Mouse (Mus musculus) CD8-positive naive resting alpha-beta T cell, adult 2 months (primary cell): ENCODE measurements at regions not wholly inside any gene's neighbourhood (a gene's known extent, or its start where the extent isn't known, plus 50 kb on each side); places are given as distances from the start of the nearest gene placed in this dataset.

Experiments used
- DNase-seq, 2 experiments: peaks; one replicate each; pipeline ENCODE4 v3.0.0; 2022; ENCODE audit warnings: low read depth in 2 of 2, low spot score in 2 of 2

DNA sequence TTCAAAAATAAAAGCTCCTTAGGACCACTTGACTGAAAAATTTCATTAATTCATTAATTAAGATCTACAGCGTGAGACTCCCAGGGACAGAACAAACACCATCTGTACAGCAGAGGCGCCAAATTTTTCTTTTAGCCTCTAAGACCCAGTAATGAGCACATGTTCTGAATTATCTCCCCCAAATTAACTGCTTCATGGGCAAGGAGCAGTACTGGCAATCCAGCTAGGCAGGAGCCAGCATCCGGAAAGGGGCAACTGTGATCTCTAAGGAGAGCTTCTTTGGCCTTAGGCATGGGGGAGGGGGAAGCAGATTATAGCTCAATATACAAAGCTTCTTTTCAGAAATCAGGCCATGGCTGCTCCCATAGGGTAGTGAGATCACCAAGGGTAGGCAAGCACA lies 278.2 kb upstream of the Castor2 start:
- DNase-seq, result no peak

DNA sequence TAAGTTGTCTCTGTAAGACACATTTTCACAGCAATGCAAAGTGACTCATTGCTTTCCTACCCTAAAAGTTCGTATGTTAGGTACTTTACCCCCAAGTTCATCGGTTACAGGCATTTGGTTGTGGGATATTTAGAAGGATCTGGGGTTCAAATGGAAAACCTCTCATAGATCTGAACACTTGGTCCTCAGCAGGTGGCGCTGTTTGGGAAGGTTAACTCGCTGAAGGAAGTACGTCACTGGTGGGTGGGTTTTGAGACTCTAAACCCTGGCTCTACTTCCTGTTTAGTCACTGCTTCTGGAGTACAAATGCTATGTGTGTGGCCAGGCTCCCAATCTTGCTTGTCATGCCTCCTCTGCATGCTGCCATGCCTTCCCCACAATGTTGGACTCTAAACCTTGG lies 284.0 kb upstream of the Castor2 start:
- DNase-seq, result no peak

DNA sequence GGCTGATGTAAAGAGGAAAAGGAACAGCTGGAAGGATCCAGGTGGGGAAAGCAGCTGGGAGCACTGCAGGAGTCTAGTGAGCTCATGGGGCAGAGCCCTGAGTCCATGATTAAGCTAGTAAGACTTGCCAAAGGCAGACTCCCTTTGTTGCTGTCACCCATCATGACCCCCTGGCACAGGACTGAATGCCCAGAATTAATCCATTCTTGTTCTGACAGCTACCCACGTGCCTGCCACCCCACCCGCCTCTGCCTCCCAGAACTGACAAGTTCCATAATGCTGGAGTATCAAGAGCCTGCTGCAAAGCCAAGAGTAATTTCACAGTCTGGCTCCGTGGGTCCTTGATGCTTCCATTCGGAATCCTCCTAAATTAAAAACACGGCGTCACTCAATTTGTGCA lies 285.1 kb upstream of the Castor2 start:
- no peak for DNase-seq

DNA sequence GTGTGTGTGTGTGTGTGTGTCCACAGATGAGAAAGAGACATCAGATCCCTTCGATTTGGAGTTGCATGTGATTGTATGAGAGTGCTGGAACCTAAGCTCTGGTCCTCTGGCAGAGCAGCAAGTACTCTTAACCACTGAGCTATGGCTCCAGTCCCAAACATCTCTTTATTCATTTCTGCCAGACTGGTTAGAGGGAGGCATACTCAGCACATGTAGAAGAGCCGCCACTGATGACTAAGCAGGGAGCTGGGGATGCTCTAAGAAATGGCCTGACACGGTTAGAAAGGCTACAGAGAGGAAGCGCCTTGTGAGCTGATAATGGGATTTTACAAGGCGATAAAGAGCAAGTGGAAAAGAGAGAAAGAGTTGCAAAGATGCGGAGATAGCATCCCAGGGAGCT lies 287.3 kb upstream of the Castor2 start:
- no peak for DNase-seq

DNA sequence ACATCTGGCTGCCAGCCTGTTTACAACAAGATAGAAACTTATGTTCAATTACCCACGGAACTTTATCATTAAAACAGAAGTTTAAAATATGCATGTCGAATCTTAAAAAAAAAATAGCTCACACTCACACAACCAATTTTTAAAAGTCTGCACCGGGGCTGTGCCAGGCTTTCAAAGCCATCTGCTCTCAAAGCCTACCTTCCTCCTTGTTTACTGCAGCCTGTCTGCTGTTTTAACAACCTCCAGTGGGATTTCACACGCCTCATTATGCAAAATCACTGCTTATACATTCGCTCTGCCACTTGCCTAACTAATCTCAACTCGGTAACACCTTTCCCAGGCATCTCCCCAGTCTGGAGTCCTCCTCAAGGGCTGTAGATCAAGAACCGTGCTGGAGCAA lies 292.6 kb upstream of the Castor2 start:
- DNase-seq, result no peak

DNA sequence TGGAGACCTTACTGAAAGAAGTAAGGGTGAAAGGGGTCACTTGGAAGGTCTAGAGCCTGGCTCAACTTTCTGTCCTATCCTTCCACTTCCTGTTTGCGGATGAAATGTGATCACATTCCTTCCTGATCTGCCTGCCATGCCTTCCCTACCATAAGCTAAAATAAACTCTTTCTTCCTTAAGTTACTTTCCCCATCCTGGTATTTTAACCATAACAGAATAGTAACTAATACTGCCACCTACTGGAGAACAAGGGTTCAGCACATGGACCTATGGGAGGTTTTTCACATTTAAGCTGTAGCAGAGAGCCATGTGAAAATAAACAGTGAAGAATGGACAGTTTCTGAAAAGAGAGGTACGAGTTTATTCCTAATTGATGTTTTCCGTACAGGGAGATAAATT lies 297.5 kb upstream of the Castor2 start:
- no peak for DNase-seq

DNA sequence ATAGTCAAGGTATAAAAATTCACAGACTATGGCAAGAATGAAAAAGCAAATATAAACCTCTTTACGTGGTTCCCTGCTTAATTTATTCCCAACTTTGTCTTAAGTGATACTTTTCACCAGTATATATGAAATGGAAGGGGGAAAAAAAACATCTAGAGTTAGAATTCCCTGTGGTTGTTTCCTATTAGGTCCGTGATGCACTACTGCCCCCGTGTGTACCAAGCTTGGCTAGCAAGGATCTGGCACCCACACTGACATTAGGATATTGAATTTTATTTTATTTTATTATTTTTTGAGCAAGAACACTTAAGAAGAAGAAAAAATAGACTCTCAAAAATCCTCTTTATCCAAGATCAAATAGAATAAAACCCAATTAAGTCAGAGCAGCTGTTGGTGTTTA lies 303.9 kb upstream of the Castor2 start:
- no peak for DNase-seq

DNA sequence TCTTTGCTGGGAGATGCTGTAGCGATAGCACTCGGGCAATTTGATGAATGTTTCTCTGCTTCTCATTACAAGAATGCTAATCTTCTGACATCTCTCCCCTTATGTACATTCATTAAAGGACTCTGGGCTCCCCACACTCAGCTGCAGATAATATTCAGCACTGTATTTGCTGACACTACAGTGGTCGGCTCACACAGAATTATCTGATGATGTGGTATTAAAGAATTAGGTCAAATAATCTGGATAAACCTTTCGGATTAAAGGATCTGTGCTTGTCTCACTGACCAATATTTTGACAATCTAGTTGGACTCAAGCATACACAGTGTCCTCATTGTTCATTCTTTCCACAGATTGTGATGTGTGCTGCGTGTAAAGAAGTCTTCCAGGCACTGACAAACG lies 308.8 kb upstream of the Castor2 start:
- no peak for DNase-seq

DNA sequence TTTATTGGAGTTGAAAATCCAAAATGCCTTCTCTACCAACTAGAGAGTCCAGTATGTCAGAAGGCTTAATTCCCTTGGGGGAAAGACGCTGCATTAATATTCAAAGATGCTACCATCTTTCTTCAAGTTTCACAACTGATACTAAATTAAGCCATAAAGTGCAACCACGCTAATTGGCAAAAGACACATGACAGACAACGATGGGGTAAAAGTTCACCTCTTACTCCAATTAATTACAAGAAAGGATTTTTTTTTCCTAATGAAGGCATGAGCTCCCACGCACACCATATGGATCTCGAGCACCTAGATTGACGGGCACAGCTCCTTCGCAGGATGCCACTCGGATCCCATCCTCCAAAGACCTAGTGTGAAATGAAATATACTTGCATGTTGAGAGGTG lies 311.5 kb upstream of the Castor2 start:
- DNase-seq, result no peak

DNA sequence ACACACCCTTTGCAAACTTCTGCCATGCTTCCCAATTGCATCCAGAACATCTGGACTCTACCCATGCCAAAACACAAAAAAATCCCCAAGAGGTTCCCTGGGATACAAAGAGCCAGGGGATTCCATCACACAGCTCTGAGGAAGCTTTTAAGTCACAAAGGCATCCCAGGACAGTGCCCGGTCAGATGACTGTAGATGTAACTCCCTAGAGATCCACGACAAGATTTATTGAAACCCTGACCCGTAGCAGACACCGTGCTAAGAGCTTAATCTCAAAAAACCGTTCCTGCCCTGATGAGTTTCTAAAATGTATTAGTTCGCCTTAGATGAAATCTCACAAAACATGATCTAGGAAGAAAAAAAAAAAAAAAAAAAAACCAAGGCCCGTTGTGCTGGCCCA lies 312.0 kb upstream of the Castor2 start:
- DNase-seq, result no peak

DNA sequence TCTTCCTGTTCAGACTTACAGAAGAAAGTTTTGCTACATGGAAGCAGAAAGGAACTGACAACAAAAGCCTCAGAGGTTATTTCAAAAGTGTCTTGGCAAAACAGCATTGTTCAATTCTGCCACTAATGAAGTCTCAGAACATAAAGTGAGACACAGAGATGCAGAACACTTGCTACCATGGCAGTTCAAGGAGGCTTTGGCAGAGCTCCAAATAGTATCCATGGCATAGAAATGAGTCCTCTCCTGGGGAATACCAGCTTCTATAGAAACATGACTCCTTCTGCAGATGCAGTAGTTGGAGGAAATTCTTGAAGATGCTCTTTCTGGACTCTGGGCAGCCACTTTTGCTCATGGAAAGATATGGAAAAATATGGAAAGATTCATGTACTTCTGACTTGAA lies 322.9 kb upstream of the Castor2 start:
- no peak for DNase-seq

DNA sequence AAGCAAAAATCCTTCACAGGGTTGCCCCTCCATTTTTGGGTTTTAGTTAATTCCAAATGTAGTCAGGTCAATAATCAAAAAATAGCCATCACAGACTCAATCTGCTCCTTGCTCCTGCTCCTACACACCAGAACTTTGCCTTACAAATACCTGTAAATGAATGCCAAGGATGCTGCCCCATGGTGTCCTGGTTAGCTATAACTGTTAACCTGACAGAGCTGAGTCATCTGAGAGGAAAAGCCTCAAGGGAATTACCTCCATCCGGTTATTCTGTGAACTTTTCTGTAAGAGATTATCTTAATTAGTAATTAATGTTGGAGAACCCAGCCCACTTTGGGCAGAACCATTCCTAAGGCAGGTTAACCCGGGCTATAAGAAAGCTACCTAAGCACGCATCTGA lies 325.4 kb upstream of the Castor2 start:
- DNase-seq, result no peak

DNA sequence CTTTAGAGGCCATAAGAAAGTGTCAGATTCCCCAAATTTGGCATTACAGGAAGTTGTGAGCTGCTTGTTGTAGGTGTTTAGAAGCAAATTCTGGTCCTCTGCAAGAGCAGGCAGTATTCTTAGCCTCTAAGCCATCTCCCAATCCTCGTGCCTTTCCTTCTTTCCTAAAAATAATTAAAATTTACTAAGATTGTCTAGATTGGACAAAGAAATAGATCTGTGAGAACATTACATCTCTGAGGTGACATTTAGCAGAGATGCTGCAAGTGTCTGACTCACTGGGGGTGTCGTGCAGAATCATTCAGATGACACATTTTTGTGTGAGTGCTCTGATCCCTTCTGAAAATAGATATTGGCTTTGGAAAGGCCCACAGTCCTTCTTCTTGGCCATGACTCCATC lies 330.7 kb upstream of the Castor2 start:
- no peak for DNase-seq

DNA sequence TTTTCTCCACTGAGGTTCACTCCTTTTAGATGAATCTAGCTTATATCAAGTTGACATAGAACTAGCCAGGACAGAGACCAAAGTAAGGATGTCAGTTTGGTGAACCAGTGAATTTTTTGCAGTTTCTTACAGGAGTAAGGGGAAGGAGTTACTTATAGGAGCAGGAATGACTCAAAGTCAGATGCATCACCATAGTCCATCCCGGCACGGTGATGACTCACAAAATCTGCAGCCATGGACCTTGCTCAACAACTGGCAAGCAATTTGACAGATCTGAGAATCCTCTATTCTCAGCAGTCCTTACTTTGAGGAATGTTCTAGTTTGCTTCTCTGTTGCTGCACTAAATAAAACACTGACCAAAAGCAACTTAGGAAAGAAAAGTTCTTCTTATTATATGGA lies 341.7 kb upstream of the Castor2 start:
- DNase-seq, result no peak

DNA sequence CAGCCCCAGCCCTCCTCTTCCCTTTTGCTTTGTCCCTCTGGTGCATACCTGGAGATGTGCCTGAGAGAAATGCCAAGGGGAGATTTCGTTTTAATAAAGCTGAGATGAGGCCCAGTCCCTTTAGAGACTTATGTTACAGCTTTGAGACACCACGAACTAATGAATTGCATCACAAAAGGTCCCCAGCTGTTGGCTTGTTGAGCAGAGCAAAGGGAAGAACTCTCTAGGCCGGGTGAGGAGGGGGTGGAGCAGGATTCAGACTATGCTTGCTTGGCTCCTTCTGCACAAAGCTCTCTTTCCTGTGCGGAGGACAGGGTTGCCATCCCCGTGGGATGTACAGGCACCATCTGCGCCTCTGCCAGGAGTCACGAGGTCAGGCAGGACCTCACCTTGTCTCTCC lies 345.3 kb upstream of the Castor2 start:
- no peak for DNase-seq

DNA sequence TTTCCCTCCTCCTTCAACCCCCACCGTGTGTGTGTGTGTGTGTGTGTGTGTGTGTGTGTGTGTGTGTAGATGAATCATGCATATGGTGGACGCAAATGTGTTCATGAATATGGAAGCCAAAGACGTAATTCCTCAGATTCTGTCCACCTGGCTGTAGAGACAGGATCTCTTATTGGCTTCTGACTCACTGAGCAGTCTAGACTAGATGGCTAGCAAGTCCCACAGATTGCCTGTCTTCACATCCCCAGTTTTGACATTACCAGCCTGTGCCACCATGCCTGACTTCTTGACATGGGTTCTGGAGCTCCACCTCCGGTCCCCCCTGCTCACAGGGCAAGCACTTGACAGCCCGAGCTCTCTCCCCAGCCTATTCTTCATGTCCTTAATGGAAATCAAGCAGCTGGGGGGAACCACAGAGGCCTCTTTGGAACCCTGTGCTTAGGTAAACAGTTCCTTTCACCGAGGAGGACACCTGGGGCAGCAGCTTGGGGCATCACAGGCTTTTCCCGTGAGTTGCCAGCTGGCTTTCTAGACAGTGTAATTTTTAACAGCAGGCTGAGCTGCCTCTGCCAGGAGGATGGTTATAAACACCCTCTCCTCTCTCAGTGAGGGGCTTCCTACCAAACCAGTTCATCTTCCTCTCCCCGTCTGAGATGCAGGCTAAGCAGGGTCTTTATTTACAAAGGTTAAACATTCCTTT lies 345.9 kb upstream of the Castor2 start:
- DNase-seq, result no peak

DNA sequence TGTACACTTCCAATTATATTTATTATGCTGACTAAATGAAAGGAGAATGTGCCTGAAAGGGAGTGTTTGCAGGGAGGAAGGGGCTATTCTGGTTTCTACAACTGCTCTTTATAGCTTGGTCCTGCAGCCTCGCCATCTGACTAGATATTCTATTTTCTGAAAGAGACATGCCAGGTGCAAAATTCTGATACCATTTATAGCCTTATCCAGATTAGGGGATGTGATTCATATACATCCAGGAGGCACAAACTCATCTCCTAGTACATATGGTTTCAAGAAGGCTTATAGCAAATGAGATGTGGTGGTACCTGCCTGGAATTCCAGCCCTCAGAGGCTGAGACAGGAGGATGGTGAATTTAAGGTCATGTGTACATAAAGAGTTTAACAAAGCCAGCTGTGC lies 352.6 kb upstream of the Castor2 start:
- no peak for DNase-seq

DNA sequence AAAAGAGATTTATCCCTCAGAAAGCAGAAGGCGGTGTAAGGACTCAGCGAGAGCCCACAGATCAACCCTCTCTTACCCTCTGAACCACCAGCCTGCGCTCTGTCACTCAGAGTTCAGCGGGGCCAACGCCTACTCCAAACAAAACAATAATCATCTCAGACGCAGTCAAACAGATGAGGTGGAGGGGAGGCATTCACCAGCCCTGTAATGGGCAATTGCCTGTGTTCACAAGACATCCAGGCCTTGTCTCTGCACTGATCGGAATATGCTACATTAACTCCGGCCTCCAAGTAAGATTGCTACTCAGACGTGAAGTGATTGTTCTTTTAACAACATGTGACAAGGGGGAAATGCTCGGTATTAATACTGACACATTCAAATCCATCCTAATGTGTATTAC lies 353.1 kb upstream of the Castor2 start:
- DNase-seq, result no peak

DNA sequence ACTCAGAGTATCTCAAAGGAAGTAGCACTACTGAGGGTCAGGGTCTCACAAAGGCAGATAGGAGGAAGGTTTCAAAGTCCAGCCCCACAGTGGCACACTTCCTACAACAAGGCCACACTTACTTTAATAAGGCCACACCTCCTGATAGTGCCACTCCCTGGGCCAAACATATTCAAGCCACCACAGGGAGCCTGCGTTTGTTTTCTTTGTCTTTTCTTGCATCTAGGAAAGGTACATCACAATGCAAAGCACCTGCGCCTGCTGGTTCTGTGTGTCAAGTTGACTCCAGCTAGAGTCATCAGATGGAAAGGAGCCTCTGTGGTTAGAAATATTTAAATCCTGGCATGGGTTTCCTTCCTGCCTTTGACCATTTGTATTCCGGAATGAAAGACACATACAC lies 355.4 kb upstream of the Castor2 start:
- DNase-seq, result no peak

DNA sequence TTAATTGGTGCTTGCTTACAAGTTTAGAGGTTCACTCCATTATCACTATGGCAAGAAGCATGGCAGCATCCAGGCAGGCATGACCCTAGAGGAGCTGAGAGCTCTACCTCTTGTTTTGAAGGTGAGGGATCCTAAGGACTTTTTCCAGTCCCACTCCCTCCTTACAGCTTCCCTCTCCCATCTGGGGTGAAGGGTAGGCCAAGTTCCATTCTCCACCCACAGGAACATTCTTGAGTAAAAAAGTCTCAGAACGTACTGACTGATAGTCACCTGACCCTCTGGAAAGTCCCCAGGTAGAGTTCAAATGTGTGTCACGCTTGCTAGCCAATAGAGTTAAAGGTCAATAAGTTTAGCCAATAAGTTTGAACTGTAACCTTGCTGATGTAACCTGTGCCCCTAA lies 355.9 kb upstream of the Castor2 start:
- no peak for DNase-seq

DNA sequence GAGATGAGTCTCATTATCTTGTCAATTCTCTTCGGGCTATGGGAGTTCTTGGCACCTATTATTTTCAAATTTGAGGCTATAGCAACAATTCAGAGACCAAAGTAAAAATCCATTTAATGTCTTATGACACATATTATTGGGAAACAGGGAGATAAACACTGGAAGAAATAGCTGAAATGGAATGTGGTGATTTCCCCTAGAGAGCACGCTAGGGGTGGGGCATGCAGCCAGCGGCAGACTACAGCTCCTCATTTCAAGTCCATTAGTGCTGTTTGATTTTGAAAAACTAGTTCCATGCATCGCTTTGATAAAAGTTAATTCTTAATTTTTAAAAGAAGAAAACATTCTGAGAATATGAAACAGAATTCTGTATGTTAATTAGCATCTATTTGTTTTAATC lies 367.6 kb upstream of the Castor2 start:
- no peak for DNase-seq

DNA sequence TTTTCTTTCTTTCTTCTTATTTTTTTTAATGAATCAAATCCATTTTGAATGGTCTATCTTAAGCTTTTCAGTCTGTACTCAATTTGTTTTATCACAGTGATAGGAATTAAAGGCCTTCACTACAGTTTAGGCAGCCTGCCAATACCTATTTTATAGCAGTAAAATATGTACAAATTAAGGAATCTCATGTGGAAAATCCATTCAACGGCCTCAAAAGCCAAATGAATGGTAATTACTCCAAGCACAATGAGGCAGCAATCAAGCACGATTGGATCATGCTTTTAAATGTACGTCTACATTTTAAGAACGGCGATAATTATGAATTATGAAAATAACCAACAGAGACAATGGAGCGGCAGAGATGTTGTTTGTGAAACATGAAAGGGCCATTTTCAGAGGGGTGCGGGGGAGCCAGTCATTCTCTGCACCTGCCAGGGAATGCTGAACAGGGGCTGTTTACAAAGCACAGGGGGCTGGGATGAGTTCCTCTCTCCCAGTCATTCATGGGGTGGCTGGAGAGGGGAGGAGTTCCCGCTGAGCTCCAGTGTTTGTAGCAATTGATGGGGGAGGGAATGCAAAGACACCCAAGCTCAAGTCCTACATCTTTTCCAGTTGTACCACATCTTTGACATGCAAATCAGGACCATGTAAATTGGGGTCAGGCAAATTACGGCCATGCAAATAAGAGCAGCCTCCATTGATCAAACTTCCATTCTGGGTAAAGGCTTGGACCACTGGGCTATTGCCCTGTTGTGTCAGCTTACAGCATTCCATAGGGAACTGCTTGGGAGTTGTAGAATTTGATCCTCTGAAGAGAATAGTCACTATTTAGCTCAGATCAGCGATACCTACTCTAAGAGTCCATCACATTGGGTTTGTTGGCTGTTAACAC lies 381.1 kb upstream of the Castor2 start:
- no peak for DNase-seq

DNA sequence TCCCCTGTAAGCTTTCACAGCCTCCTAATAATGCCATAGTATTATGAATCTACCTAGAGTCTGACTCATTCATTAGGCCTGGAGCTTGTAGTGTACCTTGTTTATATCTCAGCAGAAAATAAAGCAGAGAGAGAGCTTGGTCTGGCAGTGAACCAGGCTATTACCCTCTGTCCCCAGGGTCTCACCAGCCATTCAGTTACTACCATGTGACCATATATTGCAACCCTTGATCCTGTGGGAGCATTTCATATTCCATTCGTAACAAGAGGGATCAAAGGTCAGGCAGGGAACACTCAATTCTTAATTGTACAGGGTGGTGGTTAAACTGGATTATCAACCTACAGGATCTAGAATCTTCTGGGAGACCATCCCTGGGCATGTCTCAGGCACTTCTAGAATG lies 383.7 kb upstream of the Castor2 start:
- DNase-seq, result no peak
